In the genomic region with DNA sequence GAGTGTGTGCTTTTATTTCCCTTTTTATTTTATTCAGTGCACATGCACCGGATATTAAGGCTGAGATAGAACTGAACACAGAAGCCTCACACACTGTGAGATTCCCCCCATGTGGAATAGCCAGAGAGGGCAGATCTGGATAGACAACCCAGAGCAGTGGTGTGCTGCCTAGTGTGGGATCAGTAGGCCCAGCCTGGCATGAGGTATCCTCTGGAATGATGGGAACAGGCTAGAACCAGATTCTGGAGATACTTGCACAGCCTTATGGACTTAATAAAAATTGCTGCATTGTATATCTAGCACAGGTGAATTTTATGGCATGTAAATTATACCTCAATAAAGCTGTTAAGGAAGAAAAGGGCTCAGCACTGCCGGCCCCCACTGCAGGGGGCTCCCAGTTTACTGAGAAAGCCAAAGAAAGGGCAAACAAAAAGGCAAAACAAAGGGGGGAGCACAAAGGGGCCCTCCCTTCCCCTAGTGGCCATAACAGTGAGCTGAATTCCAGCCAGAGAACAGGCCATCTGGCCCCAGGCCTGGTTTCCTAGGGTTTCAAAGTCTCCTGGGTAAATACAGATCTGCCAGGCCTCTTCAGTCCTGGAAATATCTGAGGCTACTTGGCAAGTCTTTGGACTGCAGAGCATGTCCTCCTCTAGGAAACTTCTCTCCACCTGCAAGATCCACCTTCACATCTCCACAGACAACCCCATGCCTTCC, we compare ENCODE assay signal across 10 mouse cellular contexts.
DNase-seq lines count a peak whose midpoint lies in the region; ATAC-seq and TF ChIP-seq lines count a peak whose summit lies in the region.
"Had no signal": no experiment of that assay in that cellular context is flagged by ENCODE, and none has a peak within 500 bp of the region (broad histone marks: within the 10 kb centered on the region; RNA-seq: fewer than 3 reads in every experiment).

No protein-coding gene starts in this region.

- peak overlapping the region; percentile 46; the same call in 1 of the 2 replicates for H3K27ac ChIP-seq in forebrain, embryonic 10.5 days
- H3K27ac ChIP-seq in forebrain, embryonic 15.5 days (replicated peaks) = no peak overlapping the region
- peak overlapping the region; percentile 63 for H3K27ac ChIP-seq in gastrocnemius, adult 2 months
- 0 out of 2 replicates have a peak overlapping the region, but pooled peaks have one; percentile 9 for H3K27ac ChIP-seq in intestine, embryonic 16.5 days (ENCODE audit: low read length)
- H3K27ac ChIP-seq in neural tube, embryonic 15.5 days (replicated peaks) = peak overlapping the region; percentile 41
- H3K27ac ChIP-seq: embryonic facial prominence, embryonic 13.5 days; macrophage had no signal

- intact Hi-C loops in gastrocnemius, adult 2 months (cut with DNase I) = loop anchor here (5.0 kb wide), 1 partner anchor 82 kb away; no protein-coding TSS in a partner anchor

- no peak overlapping the region for H3K4me3 ChIP-seq in forebrain, embryonic 10.5 days
- no peak overlapping the region for H3K4me3 ChIP-seq in forebrain, embryonic 15.5 days
- H3K4me3 ChIP-seq in gastrocnemius, adult 2 months = no peak overlapping the region
- H3K4me3 ChIP-seq in intestine, embryonic 16.5 days (ENCODE audit: low read length) = no peak overlapping the region
- H3K4me3 ChIP-seq in neural tube, embryonic 15.5 days (replicated peaks) = no peak overlapping the region
- H3K4me3 ChIP-seq: embryonic facial prominence, embryonic 13.5 days had no signal

- H3K4me1 ChIP-seq in forebrain, embryonic 10.5 days = peaks cover 22% of the 10 kb centered on the region
- peaks cover 11% of the 10 kb centered on the region for H3K4me1 ChIP-seq in forebrain, embryonic 15.5 days
- peaks cover 7% of the 10 kb centered on the region for H3K4me1 ChIP-seq in intestine, embryonic 16.5 days (ENCODE audit: control insufficient read depth, insufficient read depth, low read length)
- peaks cover 28% of the 10 kb centered on the region for H3K4me1 ChIP-seq in neural tube, embryonic 15.5 days

- peak; percentile 34 for DNase-seq in forebrain, embryonic 10.5 days (ENCODE audit: extremely low spot score, low spot score)
- DNase-seq in R1 (ENCODE audit: low read depth, low spot score) = peak; percentile 71
- peak; percentile 83 for DNase-seq in gastrocnemius, adult 2 months
- DNase-seq in left cerebral cortex, adult 11 months (ENCODE audit: low spot score) = no peak
- no peak for DNase-seq in right cerebral cortex, postnatal 25 days

- no peak for ATAC-seq in forebrain, embryonic 15.5 days (replicated peaks)
- ATAC-seq in intestine, embryonic 16.5 days = peak; percentile 79
- ATAC-seq in neural tube, embryonic 15.5 days (ENCODE audit: low FRiP score) = peak; percentile 25; the same call in 1 of the 2 replicates

- H3K27me3 ChIP-seq in forebrain, embryonic 10.5 days (ENCODE audit: poor library complexity, severe bottlenecking) = peaks cover 98% of the 10 kb centered on the region
- no peaks in the 10 kb centered on the region for H3K27me3 ChIP-seq in forebrain, embryonic 15.5 days
- no peaks in the 10 kb centered on the region for H3K27me3 ChIP-seq in intestine, embryonic 16.5 days (replicated peaks; ENCODE audit: control insufficient read depth, insufficient read depth, low read length)
- no peaks in the 10 kb centered on the region for H3K27me3 ChIP-seq in neural tube, embryonic 15.5 days (replicated peaks)
- H3K27me3 ChIP-seq: embryonic facial prominence, embryonic 13.5 days had no signal

- TF ChIP-seq CTCF in gastrocnemius, adult 2 months (IDR thresholded peaks at IDR 0.05) = peak; percentile 60

- H3K9me3 ChIP-seq in forebrain, embryonic 10.5 days = no peaks in the 10 kb centered on the region
- H3K9me3 ChIP-seq in forebrain, embryonic 15.5 days = no peaks in the 10 kb centered on the region
- H3K9me3 ChIP-seq in intestine, embryonic 16.5 days (ENCODE audit: control insufficient read depth, low read length) = no peaks in the 10 kb centered on the region
- no peaks in the 10 kb centered on the region for H3K9me3 ChIP-seq in neural tube, embryonic 15.5 days (replicated peaks)
- H3K9me3 ChIP-seq: embryonic facial prominence, embryonic 13.5 days had no signal

- no peak overlapping the region for H3K4me2 ChIP-seq in forebrain, embryonic 15.5 days (replicated peaks)
- H3K4me2 ChIP-seq in intestine, embryonic 16.5 days (ENCODE audit: low read depth, low read length) = no peak overlapping the region
- no peak overlapping the region for H3K4me2 ChIP-seq in neural tube, embryonic 15.5 days
- H3K4me2 ChIP-seq: embryonic facial prominence, embryonic 13.5 days had no signal

- no peak overlapping the region for H3K9ac ChIP-seq in forebrain, embryonic 15.5 days (replicated peaks)
- H3K9ac ChIP-seq in intestine, embryonic 16.5 days (ENCODE audit: low read depth, low read length) = no peak overlapping the region
- H3K9ac ChIP-seq in neural tube, embryonic 15.5 days (replicated peaks) = no peak overlapping the region
- H3K9ac ChIP-seq: embryonic facial prominence, embryonic 13.5 days had no signal

- WGBS in forebrain, embryonic 10.5 days = 47% methylated on average over 2 of the region's 2 CpGs
- WGBS in forebrain, embryonic 15.5 days = 34% methylated on average over 2 of the region's 2 CpGs
- 48% methylated on average over 2 of the region's 2 CpGs for WGBS in intestine, embryonic 16.5 days
- 17% methylated on average over 2 of the region's 2 CpGs for WGBS in neural tube, embryonic 15.5 days

- H3K36me3 ChIP-seq in forebrain, embryonic 10.5 days (replicated peaks) = no peaks in the 10 kb centered on the region; the same call in 1 of the 2 replicates
- no peaks in the 10 kb centered on the region for H3K36me3 ChIP-seq in forebrain, embryonic 15.5 days
- no peaks in the 10 kb centered on the region for H3K36me3 ChIP-seq in intestine, embryonic 16.5 days (ENCODE audit: control insufficient read depth, insufficient read depth, low read length)
- no peaks in the 10 kb centered on the region; the same call in 1 of the 2 replicates for H3K36me3 ChIP-seq in neural tube, embryonic 15.5 days
- H3K36me3 ChIP-seq: embryonic facial prominence, embryonic 13.5 days had no signal

Comparison
In these comparisons a context has a peak if more than half of its experiments do, and no peak if none do; other contexts are left out.
1. DNase-seq: peak in forebrain, embryonic 10.5 days (single experiment), R1 (single experiment) and gastrocnemius, adult 2 months (single experiment); none in left cerebral cortex, adult 11 months (single experiment) and right cerebral cortex, postnatal 25 days (single experiment).